Mouse (Mus musculus): ENCODE results near the gene Kctd10.

GRCm38 (mm10) chr5:114373174-114373573 lies 7.1 kb downstream of the Kctd10 start:
- no peak for TF ChIP-seq EP300 (IDR thresholded peaks at IDR 0.05)
- no peak for TF ChIP-seq CTCF (IDR thresholded peaks at IDR 0.05)

Measured in lung, postnatal 0 days (tissue).